Mouse (Mus musculus) WW6 (cell line): ENCODE data around the gene Nr2e1.

Experiments used
- DNase-seq: peaks from one replicate; pipeline ENCODE4 v3.0.0-alpha.2; 2013; ENCODE audit warnings: low read depth, low spot score

The Nr2e1 gene

DNA sequence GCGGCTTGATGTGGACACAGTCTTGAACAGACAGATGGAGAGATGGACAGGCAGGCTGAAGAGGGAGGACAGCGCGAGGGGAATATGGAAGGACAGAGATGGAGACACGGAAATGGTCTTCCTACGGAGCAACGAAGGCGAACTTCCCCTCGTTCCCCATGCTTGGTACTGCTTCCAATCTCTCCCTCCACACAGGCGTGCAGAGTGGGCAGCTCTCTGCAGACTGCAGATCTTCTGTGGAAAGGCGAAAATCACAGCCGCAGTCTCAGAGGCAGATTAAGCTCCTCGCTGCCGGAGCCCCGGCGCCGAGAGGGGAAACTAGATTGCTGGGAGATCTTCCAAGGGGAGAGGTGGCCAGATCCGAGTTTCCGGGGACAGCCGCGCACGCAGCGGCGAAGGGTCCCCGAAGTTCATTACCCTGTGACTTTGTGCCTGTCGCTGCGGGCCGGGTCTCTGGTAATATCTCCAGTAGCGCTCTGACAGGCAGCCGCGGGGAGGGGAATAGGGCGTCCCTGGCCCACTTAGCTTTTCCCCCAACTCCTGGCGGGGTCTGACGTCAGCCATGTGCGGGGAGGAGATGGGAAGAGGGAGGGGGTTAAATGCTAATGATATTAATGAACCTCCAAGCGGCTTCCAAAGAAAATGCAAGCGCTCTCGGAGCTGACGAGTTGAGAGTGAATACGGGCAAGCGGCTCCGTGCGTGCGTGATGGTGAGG, at the start of gene Nr2e1, which contains the start of gene Ostm1:
Gene Nr2e1 (minus strand): TSS at position 476 of the 716 bp plus-strand sequence.
Gene Ostm1 (plus strand): TSS at position 666 of the 716 bp plus-strand sequence.
- DNase-seq: no peak

DNA sequence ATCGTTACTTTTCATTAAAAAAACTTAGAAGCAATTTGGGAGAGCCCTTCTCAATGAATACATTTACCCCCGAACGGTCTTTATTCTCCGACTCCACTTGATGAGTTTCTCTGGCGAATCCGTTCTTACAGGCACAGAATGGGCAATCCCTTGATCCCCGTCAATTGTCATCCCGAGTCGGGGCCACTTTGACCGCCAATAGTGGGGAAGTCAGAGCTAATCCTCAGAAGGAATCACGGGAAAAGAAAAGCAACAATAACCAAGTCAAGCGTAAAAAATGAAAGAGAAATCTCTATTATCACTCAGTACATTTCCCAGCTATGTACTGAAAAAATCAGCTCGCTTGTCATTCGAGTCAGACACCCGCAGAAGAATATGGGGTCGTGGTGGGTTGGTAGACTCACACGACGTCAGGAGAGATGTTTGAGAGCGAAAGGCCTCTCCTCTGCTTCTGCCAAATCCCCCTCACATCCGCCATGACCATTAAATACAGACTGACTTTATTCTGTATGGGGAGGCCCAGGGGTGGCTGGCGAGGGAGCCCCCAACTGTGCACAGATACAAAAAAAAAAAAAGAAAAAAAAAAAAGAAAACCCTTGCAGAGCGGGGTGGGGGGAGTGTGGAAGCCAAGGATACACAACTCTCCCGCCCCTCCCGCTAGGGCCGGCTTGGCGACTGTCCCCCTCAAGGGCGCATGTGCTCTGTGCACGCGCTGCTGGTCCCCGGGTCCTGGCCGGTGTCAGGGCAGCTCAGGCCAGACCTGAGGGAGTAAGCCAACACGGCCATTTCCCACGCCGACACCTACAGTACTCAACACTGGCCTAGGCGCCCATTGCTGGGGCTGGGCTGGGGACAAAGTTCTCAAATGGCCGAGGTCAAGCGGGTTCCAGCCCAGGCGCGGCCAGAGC, 49.3 kb upstream of the Nr2e1 start:
- no peak for DNase-seq

DNA sequence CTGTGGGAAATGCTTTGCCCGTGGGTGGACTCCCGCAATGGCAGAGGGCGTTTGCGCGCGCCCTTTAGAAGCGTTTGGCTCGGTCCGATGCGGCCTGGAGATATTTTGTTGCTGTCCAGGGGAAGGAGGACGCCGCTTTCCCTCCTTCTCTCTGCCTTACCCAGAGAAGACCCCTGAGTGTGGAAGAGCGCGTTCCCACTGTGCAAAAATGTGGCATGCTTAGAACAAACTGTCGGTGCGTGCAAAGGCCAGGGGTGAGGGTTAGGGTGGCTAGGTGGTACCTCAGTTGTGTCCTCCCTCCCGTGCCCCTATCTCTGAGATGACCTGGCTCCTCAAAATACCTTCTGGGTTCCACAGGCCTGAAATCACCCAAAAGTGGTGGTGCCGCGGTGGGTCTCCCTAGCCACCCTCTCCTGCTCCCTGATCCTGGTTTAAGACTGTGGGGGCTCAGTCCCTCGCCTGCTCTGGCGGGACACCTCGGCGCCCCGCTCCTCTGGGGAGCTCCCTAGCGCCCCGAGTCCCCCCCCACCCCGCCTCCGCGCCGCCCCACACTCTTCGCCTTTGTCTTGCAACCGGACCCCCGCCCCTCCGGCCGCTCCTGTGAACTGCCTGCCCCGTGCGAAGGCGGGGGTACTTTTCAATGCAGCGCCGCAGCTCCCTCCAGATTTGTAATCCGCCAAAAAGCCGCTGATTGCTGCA, 48.5 kb upstream of the Nr2e1 start:
- no peak for DNase-seq

DNA sequence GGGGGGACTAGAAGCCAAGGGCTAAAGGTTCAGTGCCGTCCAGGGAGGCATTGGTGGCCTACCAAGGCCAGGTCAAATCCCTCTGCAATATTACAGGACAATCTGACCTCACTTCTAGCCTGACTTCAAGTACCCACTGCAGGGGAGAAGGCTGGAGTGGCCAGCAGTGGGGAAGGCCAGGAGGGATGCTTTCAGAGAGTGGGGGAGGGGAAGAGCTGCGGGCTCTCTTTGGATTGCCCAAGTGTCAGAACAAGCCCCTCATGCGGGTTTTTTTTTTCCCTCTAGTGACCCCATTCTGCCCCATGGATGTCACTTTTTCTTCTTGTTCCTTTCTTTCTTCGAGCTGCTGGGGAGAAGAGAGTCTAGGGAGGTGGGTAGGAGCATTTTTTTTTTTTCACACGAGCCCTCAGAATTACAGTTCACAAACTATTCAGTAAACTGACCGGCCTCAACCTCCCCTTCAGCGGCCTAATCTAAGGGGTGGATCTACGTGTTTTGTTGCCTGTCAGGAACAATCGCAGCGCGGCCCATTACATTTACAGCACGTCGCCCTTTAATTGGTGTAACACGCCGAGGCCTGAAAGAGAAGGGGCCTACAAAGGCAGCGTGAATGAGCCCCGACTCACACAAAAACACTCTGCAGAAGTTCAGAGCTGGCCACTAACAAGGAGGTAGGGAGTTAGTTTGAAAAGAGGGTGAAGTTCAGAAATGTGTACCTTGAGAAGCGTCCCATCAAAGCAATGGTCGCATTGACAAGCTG, 47.3 kb upstream of the Nr2e1 start:
- DNase-seq: no peak

DNA sequence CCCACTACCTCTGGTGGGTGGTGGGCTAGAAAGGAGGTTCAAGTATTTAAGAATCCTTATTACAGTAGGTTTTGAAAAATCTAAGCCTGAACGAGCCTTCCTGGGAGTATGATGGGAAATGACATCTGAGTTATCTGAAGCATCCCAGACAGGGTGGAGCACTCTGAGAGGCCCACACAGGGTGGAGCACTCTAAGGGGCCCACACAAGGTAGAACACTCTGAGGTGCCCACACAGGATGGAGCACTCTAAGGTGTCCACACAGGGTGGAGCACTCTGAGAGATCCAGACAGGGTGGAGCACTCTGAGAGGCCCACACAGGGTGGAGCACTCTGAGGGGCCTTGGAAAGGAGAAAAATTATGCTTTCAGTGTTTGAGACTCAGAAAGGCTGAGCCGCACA, 42.5 kb upstream of the Nr2e1 start:
- no peak for DNase-seq

DNA sequence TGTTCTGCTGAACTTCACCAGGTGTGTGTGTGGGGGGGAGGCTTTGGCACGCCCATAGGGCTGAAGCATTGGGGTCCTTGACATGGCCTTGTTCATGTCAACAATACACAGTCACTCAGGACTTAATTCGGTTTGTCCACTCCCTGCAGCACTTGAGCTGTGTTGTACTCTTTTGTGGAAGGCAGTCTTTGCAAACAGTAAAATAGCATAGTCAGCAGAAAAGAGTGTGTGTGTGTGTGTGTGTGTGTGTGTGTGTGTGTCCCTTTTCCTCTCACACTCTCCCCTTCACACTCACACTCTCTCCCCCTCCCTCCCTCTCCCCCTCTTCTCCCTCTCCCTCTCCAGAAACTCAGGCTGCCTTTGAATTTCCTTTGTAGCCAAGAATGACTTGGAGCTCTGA, 34.9 kb upstream of the Nr2e1 start:
- no peak for DNase-seq

DNA sequence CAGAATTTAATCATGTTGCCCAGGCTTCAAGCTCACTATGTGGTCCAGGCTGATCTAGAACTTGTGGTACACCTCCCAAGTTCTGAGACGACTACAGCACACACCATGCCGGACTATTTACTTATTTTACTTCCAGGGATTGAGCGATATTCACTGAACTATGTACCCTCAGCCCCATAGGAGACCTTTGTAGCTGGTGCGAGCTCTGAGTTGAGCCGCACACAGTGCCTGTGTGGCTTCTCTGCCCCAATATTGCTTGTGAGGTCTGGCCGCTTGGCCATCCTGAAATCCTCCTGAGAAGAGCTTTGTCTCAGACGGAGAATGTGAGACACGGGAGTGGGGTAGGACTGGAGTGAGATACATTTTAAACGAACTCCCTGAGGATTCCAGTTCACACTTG, 31.3 kb upstream of the Nr2e1 start:
- no peak for DNase-seq

DNA sequence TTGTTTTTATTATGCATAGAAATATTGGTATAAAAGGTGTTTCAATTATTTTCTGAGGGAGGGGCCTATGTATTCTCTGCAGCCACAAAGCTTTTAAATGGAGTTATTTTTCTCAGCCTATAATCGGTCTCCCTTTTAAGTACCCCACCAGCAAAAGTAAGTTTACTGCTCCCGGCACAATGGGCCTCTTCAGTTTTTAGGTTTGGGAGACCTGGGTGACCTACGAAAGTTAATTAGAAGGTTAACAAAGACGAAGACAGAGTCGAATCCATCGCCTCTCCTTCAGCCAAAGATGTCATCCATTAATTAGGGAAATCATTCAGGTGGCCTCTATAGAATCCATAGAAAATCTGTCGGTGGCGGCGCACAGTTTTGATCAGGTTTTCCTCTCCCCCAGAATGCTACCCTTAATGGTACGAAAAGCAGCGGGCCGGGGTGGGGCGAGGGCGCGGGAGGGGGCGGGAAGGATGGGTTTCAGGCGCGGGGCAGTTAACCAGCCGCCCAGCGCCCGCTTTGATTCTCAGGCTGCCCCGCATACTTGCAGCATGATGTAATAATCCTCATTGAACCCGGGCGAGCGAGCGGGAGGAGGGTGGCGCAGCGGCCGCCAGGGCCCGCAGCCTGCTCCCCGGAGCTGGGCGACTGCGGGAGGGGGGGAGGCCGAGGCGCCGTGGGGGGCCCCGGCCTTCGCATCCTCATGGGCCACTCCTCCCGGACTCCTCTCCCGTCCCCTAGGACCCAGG, 30.4 kb upstream of the Nr2e1 start:
- DNase-seq: no peak

DNA sequence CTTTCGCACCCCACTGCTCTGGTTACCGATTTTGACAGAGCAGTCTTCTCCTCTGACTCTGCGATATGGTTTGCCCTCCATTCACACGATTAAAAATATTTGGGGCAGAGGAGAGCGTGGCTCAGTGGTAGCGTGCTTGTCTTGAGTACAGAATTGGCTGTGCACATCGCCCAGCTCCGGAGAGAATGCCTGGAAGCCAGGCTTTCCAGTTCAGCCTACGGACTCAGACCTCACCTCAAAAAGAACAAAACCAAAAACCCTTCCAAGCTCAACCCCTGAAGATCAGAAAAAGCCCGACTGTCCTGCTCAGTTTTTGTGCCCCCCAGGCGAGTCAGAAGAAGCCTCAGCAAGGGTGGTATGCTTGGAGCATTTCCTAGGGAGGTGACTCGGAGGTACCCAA, 29.6 kb upstream of the Nr2e1 start:
- no peak for DNase-seq

DNA sequence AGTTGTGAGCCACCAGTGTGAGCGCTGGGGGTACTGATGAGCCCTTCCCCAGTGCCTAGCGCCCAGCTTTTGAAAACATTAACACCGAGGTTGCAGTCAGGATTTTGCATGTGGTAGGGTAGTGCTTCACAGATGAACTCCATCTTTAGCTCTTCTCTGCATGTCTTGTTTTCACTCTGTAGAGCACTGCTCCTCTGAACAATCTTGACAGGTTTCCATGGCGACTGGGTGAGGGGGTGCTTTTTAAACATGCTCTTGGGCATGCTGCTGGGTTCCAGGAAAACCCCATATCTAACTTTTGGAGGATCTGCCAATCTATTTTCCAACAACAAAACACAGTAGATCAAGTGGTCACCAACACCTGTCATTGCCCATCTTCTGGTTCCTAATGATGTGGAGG, 23.3 kb upstream of the Nr2e1 start:
- DNase-seq: no peak

DNA sequence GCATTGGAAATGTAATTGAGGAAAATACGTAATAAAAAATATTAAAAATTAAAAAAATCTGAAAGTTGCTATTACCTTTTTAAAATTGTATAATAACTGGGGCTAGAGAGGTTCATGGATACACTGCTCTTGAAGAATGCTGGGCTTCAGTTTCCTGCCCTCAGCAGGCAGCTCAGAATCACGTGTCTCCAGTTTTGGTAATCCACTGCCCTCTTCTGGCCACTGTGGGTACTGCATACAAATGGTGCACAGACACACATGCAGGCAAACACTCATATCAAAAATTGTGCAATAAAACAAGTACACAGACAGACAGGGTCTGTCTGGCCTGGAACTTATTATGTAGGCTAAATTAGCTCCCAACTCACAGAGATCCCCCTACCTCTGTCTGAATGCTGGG, 21.4 kb upstream of the Nr2e1 start:
- no peak for DNase-seq

DNA sequence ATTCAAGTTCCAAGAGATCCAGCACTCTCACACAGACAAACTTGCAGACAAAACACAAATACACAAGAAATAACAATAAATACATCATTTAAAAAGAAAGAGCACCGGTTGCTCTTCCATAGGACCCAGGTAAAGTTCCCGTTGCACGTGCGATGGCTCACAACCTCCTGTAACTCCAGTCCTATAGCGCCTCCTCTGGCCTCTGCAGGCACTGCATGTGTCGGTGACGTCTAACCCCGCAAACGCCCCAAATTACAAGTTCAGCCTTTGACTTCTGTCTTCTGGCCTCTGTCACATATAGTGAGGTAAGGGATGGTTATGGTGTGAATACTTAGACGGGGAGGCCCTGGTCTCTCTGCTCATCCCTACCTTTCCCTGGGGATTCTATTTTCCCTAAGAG, 18.1 kb upstream of the Nr2e1 start:
- DNase-seq: no peak

DNA sequence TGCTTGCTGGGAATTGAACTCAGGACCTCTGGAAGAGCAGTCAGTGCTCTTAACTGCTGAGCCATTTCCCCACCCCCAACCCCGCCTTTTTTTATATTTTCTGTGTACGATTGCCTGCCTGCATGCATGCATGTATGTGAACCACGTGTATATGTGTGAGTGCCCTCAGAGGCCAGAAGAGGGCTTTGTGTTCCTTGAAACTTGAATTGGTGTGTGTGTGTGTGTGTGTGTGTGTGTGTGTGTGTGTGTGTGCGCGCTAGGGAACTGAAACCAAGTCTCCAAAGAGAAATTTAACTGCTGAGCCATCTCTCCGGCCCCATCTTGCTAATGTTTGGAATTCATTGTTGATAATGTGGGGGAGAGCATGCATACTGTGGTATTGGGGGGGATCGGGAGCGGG, 15.2 kb upstream of the Nr2e1 start:
- DNase-seq: no peak

DNA sequence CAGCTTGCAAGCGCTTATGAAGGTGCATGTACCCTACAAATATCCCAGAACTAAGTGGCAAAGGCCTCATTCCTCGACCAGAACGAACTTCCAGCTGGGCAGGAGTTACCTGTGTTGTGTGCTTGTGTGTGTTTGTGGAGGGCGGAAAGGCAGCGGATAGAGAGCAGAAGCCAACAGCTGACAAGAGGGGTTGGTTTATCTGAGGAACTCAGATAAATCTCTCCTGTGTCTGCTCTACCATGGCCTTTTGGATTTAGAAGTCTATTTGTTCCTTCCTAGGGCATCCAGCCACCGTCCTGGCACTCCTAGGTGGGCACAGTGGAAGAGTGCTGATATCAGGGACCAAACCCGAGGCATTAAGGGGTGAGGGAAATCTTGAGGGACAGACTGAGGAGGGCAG, 9.8 kb upstream of the Nr2e1 start:
- no peak for DNase-seq

DNA sequence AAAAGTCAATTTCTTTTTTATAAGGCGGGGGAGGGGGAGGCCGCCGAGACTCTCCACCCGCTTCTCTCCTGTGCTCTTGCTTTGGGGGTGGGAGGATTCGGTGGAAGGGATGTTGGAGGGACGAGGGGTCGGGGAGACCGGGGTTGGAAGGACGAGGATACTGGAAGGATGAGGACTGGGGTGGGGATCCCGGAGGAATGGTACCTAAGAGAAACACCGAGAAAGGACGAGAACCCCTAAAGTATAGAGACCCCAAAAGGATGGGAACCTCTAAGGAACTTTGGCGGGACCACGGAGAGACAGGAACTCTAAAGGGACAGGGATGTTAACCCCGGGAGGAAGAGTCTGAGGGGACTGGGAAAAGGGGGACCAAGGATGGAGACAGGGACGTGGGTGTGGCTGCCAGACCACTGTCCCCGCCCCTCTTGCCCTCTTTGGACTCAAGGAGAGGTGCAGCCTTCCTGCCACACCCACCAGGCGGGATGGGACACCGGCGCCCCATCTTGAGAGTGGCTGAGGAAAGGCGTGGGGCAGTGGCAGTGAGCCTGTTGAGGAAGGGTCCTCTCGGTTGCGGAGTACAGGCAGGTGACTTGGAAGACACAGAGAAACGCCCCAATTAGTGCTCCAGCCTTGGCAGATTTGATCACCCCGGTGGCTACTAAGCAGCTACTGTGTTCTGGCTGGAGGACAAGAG, 8.7 kb upstream of the Nr2e1 start:
- no peak for DNase-seq

DNA sequence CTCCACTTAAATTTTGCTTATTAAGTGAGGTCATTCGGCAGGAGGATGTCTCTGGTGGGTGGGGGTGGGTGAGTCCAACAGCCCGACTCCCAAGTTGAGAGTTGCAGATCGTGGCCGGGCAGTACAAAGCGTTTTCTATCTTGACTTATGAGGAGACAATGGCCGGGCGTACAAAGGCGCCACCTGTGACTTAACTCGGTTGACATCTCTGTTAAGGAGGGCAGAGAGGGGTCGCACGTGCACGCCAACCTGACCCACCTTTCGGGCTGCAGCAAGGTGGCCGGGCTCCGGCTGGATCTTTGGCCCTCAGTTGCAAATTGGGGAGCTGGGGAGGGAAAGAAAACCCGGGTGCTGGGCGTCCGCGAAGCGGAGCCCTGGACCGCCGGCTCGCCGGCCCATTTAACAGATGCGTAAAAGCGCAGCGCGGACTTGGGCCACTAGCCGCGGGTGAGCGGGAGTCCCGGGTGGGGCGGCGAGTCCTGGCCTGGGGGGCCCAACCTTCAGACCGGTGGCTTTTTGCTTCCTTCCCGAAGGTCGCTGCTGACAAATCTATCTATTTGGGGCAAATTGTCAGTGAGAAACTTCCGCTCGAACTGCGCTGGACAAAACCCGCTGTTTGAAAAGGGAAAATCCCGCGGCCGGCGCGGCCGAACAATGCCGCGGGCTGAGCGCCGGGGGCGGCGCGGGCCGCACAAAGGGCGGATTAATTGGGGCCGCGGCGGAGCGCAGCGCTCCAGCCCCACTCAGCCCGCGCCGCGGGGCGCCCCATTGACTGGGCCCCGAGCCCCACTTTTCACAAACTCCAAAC, 8.0 kb upstream of the Nr2e1 start:
- DNase-seq: no peak

DNA sequence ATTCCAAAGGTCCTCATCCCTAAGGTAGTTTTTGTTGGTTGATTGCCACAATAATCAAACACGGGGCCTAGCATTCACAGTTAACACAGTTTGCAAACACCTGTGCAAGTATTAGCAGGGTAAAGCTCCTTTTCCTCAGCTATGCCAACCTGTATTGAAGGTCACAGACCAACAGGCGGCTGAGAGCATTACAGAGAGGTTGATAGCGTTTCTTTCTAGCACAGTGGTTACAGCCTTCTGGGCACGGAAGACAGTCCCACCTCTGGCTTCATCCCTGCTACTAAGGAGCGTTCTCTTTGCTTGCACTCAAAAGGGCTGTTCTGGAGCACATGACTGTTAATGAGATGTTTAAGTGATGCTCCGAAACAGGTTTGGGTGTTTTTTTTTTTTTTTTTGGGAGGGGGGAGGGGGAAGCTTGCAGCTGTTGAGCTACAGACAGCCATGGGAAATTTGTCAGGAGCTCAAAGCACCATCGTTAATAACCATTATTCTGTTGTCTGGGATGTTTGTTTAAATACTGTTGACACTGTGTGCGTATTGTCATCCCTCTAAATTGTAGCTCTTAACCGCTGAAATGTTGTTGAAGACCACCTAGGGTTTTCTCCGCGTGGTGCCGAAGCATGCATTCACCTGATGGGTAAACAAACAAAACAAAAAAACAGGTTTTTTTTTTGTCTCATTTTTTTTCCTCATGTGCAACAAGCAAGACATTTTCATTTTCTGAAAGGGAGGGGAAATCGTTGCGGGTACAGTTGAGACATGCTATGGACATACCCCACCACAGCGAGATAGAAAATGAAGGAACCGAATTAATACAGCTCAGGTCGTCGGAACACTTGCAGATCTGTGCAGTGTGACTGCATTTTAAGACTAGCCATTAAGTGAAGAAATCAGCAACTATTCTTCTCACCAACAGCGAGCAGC, 7.1 kb upstream of the Nr2e1 start:
- no peak for DNase-seq

DNA sequence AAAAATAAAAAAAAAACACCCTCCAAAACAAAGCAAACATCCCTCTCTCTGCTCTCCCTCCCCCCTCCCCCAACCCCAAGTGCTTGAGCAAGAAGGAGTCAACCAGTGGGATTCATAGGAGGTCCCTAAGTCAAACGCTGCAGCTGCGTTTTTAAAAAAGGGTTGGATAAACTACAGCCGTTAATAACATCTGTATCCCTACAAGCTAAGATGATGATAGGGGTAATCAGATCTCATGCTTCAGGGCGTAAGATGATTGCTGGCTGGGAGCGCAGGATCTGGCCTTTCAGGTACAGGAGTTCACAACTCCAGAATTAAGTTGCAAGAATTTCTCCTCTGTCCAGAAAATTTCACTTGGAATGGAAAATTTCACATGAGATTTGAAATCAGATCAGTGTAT, 6.1 kb upstream of the Nr2e1 start:
- no peak for DNase-seq
